Mouse (Mus musculus): ENCODE results near the gene Fat1.
"Not testable (repeated sequence)": the region's sequence is repeated elsewhere in the genome, so short reads cannot be mapped to it uniquely, and the experiment has no call there.

The Fat1 gene

GRCm38 (mm10) chr8:45065391-45065790 is 130.1 kb downstream of the Fat1 start:
- not testable (repeated sequence) for DNase-seq (ENCODE audit: low spot score)

GRCm38 (mm10) chr8:45068759-45069386 is 133.6 kb downstream of the Fat1 start, which contains the start of gene Mtnr1a:
Mtnr1a (plus strand) TSS chr8:45069137.
- peak; percentile 95 for DNase-seq (ENCODE audit: low spot score)

GRCm38 (mm10) chr8:45070949-45071348 is 135.7 kb downstream of the Fat1 start:
- no peak for DNase-seq (ENCODE audit: low spot score)

GRCm38 (mm10) chr8:45080850-45081249 is 145.6 kb downstream of the Fat1 start:
- no peak for DNase-seq (ENCODE audit: low spot score)

- no peak for DNase-seq (ENCODE audit: low spot score)
These were observed 158.4 kb downstream of the Fat1 start for GRCm38 (mm10) chr8:45093599-45093998.
